Mouse (Mus musculus): Measurements from ENCODE around the gene Pafah2. TPM values are rescaled to one million over a fixed set of nuclear protein-coding genes. Genes with fewer than 3 reads are reported as not detected.

Gene Pafah2
- polyA plus RNA-seq, 1 experiment, result 12.4 TPM

Other genes with a start within 250 kb of the Pafah2 start
- 18.1 and 25.0 TPM in 2 replicates for gene Cep85, start 209.2 kb upstream of the Pafah2 start, polyA plus RNA-seq (2012; rRNA removed)
- gene Gm7534, start 193.3 kb upstream of the Pafah2 start, polyA plus RNA-seq (2012; rRNA removed), result 0.04 TPM in 1 of 2 replicates, not detected in the other
- gene Catsper4, start 168.9 kb upstream of the Pafah2 start, polyA plus RNA-seq (2012; rRNA removed), result 0.10 and 0.19 TPM in 2 replicates
- gene Cnksr1, start 157.9 kb upstream of the Pafah2 start, polyA plus RNA-seq (2012; rRNA removed), result 0.36 and 0.44 TPM in 2 replicates
- not detected in 2 replicates for gene E130218I03Rik, start 152.7 kb upstream of the Pafah2 start, polyA plus RNA-seq (2012; rRNA removed)
- gene Zfp593, start 150.7 kb upstream of the Pafah2 start, polyA plus RNA-seq (2012; rRNA removed), result 10.0 and 11.3 TPM in 2 replicates
- gene Gm30191, start 149.4 kb upstream of the Pafah2 start, polyA plus RNA-seq (2012; rRNA removed), result not detected in 2 replicates
- gene Grrp1, start 142.2 kb upstream of the Pafah2 start, polyA plus RNA-seq (2012; rRNA removed), result 7.4 and 7.9 TPM in 2 replicates
- 8.5 and 8.9 TPM in 2 replicates for gene Pdik1l, start 108.4 kb upstream of the Pafah2 start, polyA plus RNA-seq (2012; rRNA removed)
- gene Trim63, start 81.2 kb upstream of the Pafah2 start, polyA plus RNA-seq (2012; rRNA removed), result 0.15 and 0.36 TPM in 2 replicates
- 0.29 and 0.58 TPM in 2 replicates for gene Slc30a2, start 53.1 kb upstream of the Pafah2 start, polyA plus RNA-seq (2012; rRNA removed)
- gene Extl1, start 12.5 kb upstream of the Pafah2 start, polyA plus RNA-seq (2012; rRNA removed), result 30.3 and 32.1 TPM in 2 replicates
- gene Stmn1, start 72.0 kb downstream of the Pafah2 start, polyA plus RNA-seq (2012; rRNA removed), result 976 and 1,019 TPM in 2 replicates
- 60.0 and 65.6 TPM in 2 replicates for gene Paqr7, start 100.4 kb downstream of the Pafah2 start, polyA plus RNA-seq (2012; rRNA removed)
- gene Aunip, start 114.7 kb downstream of the Pafah2 start, polyA plus RNA-seq (2012; rRNA removed), result 0.50 TPM in 1 of 2 replicates, not detected in the other
- gene Mtfr1l, start 139.1 kb downstream of the Pafah2 start, polyA plus RNA-seq (2012; rRNA removed), result 135 and 139 TPM in 2 replicates
- gene Selenon, start 155.8 kb downstream of the Pafah2 start, polyA plus RNA-seq (2012; rRNA removed), result 16.4 and 19.4 TPM in 2 replicates